Mouse (Mus musculus): Measurements from ENCODE around the gene Ripk1. TPM values are rescaled to one million over a fixed set of nuclear protein-coding genes. Genes with fewer than 3 reads are reported as not detected.

Gene Ripk1
- 21.2 and 22.0 TPM in 2 replicates for polyA plus RNA-seq (2015; fragmentation: Nextera tagmentation; extraction: Ambion mirVana)

GRCm38 (mm10) chr13:34002058-34003006 is at the start of gene Ripk1, which contains the start of gene Serpinb6a:
Gene Ripk1 (plus strand): TSS chr13:34002363.
Gene Serpinb6a (minus strand): TSS chr13:34002794.
- Histone ChIP-seq H3K4me2 (peak within 1 kb of the TSS; percentile 65), H3K27me3 (replicated peaks) (no peaks in the 10 kb centered on the region), H3K36me3 (no peaks in the 10 kb centered on the region), H3K4me3 (replicated peaks) (peak within 1 kb of the TSS; percentile 97), H3K9me3 (no peaks in the 10 kb centered on the region), H3K4me1 (peaks cover 3% of the 10 kb centered on the region; the same call in 1 of the 2 replicates), H3K9ac (peak within 1 kb of the TSS; percentile 61), H3K27ac (peak within 1 kb of the TSS; percentile 87)
- WGBS: under 1% methylated on average over 91 of the region's 92 CpGs
- ATAC-seq (ENCODE audit: insufficient read depth, low FRiP score, low read depth): peak; percentile 99

- H3K27ac ChIP-seq: no peak overlapping the region
- 86% methylated on average over 2 of the region's 2 CpGs for WGBS
- H3K36me3 ChIP-seq: no peaks in the 10 kb centered on the region
- no peak overlapping the region for H3K9ac ChIP-seq
- ATAC-seq (ENCODE audit: insufficient read depth, low FRiP score, low read depth): no peak
- no peak overlapping the region for H3K4me3 ChIP-seq (replicated peaks)
- no peaks in the 10 kb centered on the region for H3K4me1 ChIP-seq
- no peak overlapping the region for H3K4me2 ChIP-seq
- no peaks in the 10 kb centered on the region for H3K9me3 ChIP-seq
- H3K27me3 ChIP-seq (replicated peaks): no peaks in the 10 kb centered on the region
Measured at GRCm38 (mm10) chr13:33952947-33953346, 49.2 kb upstream of the Ripk1 start.

- Histone ChIP-seq H3K36me3 (no peaks in the 10 kb centered on the region), H3K9me3 (no peaks in the 10 kb centered on the region), H3K27me3 (replicated peaks) (no peaks in the 10 kb centered on the region), H3K4me1 (no peaks in the 10 kb centered on the region), H3K4me3 (replicated peaks) (no peak overlapping the region), H3K4me2 (no peak overlapping the region), H3K27ac (no peak overlapping the region), H3K9ac (no peak overlapping the region)
- ATAC-seq (ENCODE audit: insufficient read depth, low FRiP score, low read depth): no peak
- 40% methylated on average over 6 of the region's 6 CpGs for WGBS
Measured at GRCm38 (mm10) chr13:33956571-33957421, 45.4 kb upstream of the Ripk1 start.

- WGBS: 92% methylated on average over 2 of the region's 2 CpGs
- no peak for ATAC-seq (ENCODE audit: insufficient read depth, low FRiP score, low read depth)
- Histone ChIP-seq H3K27ac (no peak overlapping the region), H3K4me3 (replicated peaks) (no peak overlapping the region), H3K4me2 (no peak overlapping the region), H3K9ac (no peak overlapping the region), H3K36me3 (no peaks in the 10 kb centered on the region), H3K9me3 (no peaks in the 10 kb centered on the region), H3K4me1 (no peaks in the 10 kb centered on the region), H3K27me3 (replicated peaks) (no peaks in the 10 kb centered on the region)
Measured at GRCm38 (mm10) chr13:33959771-33960170, 42.4 kb upstream of the Ripk1 start.

GRCm38 (mm10) chr13:33964206-33965046 is 37.7 kb upstream of the Ripk1 start, which contains the start of gene Nqo2:
Gene Nqo2 (plus strand): TSS chr13:33964687.
- no peaks in the 10 kb centered on the region for H3K36me3 ChIP-seq
- H3K9ac ChIP-seq: peak within 1 kb of the TSS; percentile 52
- H3K4me3 ChIP-seq (replicated peaks): peak within 1 kb of the TSS; percentile 59
- H3K27me3 ChIP-seq (replicated peaks): no peaks in the 10 kb centered on the region
- H3K9me3 ChIP-seq: no peaks in the 10 kb centered on the region
- peak within 1 kb of the TSS; percentile 96 for H3K27ac ChIP-seq
- WGBS: 2% methylated on average over 22 of the region's 22 CpGs
- peak within 1 kb of the TSS; percentile 66 for H3K4me2 ChIP-seq
- peak; percentile 90 for ATAC-seq (ENCODE audit: insufficient read depth, low FRiP score, low read depth)
- H3K4me1 ChIP-seq: 0 out of 2 replicates have a peak, but pooled peaks cover 6% of the 10 kb centered on the region

- 0 out of 2 replicates have a peak, but pooled peaks cover 6% of the 10 kb centered on the region for H3K4me1 ChIP-seq
- ATAC-seq (ENCODE audit: insufficient read depth, low FRiP score, low read depth): peak; percentile 56; the same call in 1 of the 2 replicates
- H3K27me3 ChIP-seq (replicated peaks): no peaks in the 10 kb centered on the region
- H3K9ac ChIP-seq: peak overlapping the region; percentile 52
- H3K4me2 ChIP-seq: peak overlapping the region; percentile 66
- WGBS: 13% methylated on average over 14 of the region's 14 CpGs
- no peaks in the 10 kb centered on the region for H3K9me3 ChIP-seq
- no peaks in the 10 kb centered on the region for H3K36me3 ChIP-seq
- peak overlapping the region; percentile 59 for H3K4me3 ChIP-seq (replicated peaks)
- H3K27ac ChIP-seq: peak overlapping the region; percentile 96
Measured at GRCm38 (mm10) chr13:33965056-33966024, 36.8 kb upstream of the Ripk1 start.

GRCm38 (mm10) chr13:33966025-33966412 is 36.1 kb upstream of the Ripk1 start:
- H3K4me1 ChIP-seq: 0 out of 2 replicates have a peak, but pooled peaks cover 6% of the 10 kb centered on the region
- H3K27me3 ChIP-seq (replicated peaks): no peaks in the 10 kb centered on the region
- no peak overlapping the region for H3K9ac ChIP-seq
- no peaks in the 10 kb centered on the region for H3K9me3 ChIP-seq
- H3K36me3 ChIP-seq: no peaks in the 10 kb centered on the region
- WGBS: 32% methylated on average over 4 of the region's 4 CpGs
- H3K4me2 ChIP-seq: peak overlapping the region; percentile 66
- no peak for ATAC-seq (ENCODE audit: insufficient read depth, low FRiP score, low read depth)
- H3K27ac ChIP-seq: no peak overlapping the region
- peak overlapping the region; percentile 59; the same call in 1 of the 2 replicates for H3K4me3 ChIP-seq (replicated peaks)

GRCm38 (mm10) chr13:33966574-33966973 is 35.6 kb upstream of the Ripk1 start:
- H3K27me3 ChIP-seq (replicated peaks): no peaks in the 10 kb centered on the region
- H3K36me3 ChIP-seq: no peaks in the 10 kb centered on the region
- no peak overlapping the region for H3K4me3 ChIP-seq (replicated peaks)
- no peak for ATAC-seq (ENCODE audit: insufficient read depth, low FRiP score, low read depth)
- 0 out of 2 replicates have a peak, but pooled peaks cover 6% of the 10 kb centered on the region for H3K4me1 ChIP-seq
- no peaks in the 10 kb centered on the region for H3K9me3 ChIP-seq
- H3K4me2 ChIP-seq: no peak overlapping the region
- no peak overlapping the region for H3K9ac ChIP-seq
- H3K27ac ChIP-seq: no peak overlapping the region

GRCm38 (mm10) chr13:33989625-33990024 is 12.5 kb upstream of the Ripk1 start:
- WGBS: 80% methylated on average over 5 of the region's 5 CpGs
- no peak overlapping the region for H3K4me3 ChIP-seq (replicated peaks)
- no peak for ATAC-seq (ENCODE audit: insufficient read depth, low FRiP score, low read depth)

GRCm38 (mm10) chr13:33995197-33995596 is 7.0 kb upstream of the Ripk1 start:
- Histone ChIP-seq H3K4me1 (no peaks in the 10 kb centered on the region), H3K9ac (no peak overlapping the region), H3K4me3 (replicated peaks) (no peak overlapping the region), H3K9me3 (no peaks in the 10 kb centered on the region), H3K4me2 (no peak overlapping the region), H3K27me3 (replicated peaks) (no peaks in the 10 kb centered on the region), H3K27ac (no peak overlapping the region), H3K36me3 (no peaks in the 10 kb centered on the region)
- no peak for ATAC-seq (ENCODE audit: insufficient read depth, low FRiP score, low read depth)
- WGBS: 32% methylated on average over 1 of the region's 1 CpGs

More at GRCm38 (mm10) chr13:33989625-33990024, 12.5 kb upstream of the Ripk1 start:
- H3K4me2 ChIP-seq: no peak overlapping the region
- H3K4me1 ChIP-seq: no peaks in the 10 kb centered on the region
- no peaks in the 10 kb centered on the region for H3K9me3 ChIP-seq
- H3K27me3 ChIP-seq (replicated peaks): no peaks in the 10 kb centered on the region
- H3K27ac ChIP-seq: no peak overlapping the region
- H3K36me3 ChIP-seq: no peaks in the 10 kb centered on the region
- no peak overlapping the region for H3K9ac ChIP-seq

All from stomach, embryonic 15.5 days (tissue).